Mouse (Mus musculus) midbrain, embryonic 11.5 days (tissue): Measurements from ENCODE around the gene Npb. TPM values are rescaled to one million over a fixed set of nuclear protein-coding genes. Genes with fewer than 3 reads are reported as not detected.

Experiments used
- ATAC-seq: fragments of 200-750 bp; cut with Nextera tagmentation; 2 replicates; pipeline ENCODE4 v1.8.0; 2017; ENCODE audit warnings: moderate TSS enrichment, moderate library complexity; ENCODE audit not compliant: low FRiP score
- DNase-seq: peaks from one replicate; pipeline ENCODE4 v3.0.0; 2015; ENCODE audit warnings: low spot score; ENCODE audit errors: missing footprints
- H3K27ac ChIP-seq: fragments of 300-500 bp; sonication (generic); 2 replicates; pipeline ENCODE4 v1.5.1; 2014; ENCODE audit warnings: low read depth, low read length
- H3K27me3 ChIP-seq: fragments of 300-500 bp; sonication (generic); 2 replicates; pipeline ENCODE4 v1.6.1; 2014; ENCODE audit warnings: mild to moderate bottlenecking, low read length, moderate library complexity, mixed read lengths; ENCODE audit not compliant: control insufficient read depth, insufficient read depth
- H3K36me3 ChIP-seq: fragments of 300-500 bp; sonication (generic); 2 replicates; pipeline ENCODE4 v1.6.1; 2014; ENCODE audit warnings: mild to moderate bottlenecking, low read length, moderate library complexity, mixed read lengths; ENCODE audit not compliant: control insufficient read depth, insufficient read depth
- H3K4me1 ChIP-seq: fragments of 300-500 bp; sonication (generic); 2 replicates; pipeline ENCODE4 v1.6.1; 2014; ENCODE audit warnings: low read length; ENCODE audit not compliant: control insufficient read depth, insufficient read depth
- H3K4me2 ChIP-seq: fragments of 300-500 bp; sonication (generic); 2 replicates; pipeline ENCODE4 v1.6.1; 2014; ENCODE audit warnings: mild to moderate bottlenecking, moderate library complexity
- H3K4me3 ChIP-seq: fragments of 300-500 bp; sonication (generic); 2 replicates; pipeline ENCODE4 v1.5.1; 2014; ENCODE audit warnings: low read depth, low read length
- H3K9ac ChIP-seq: fragments of 300-500 bp; sonication (generic); 2 replicates; pipeline ENCODE4 v1.6.1; 2014; ENCODE audit warnings: low read length
- H3K9me3 ChIP-seq: fragments of 300-500 bp; sonication (generic); 2 replicates; pipeline ENCODE4 v1.6.1; 2016; ENCODE audit warnings: low read length; ENCODE audit not compliant: control insufficient read depth
- WGBS: fragments of 180-500 bp; shearing (Covaris S2); extraction: QIAGEN DNeasy Blood & Tissue Kit; methylation state at CpG from one replicate; pipeline ENCODE4 v1.1.7; 2014; 5-methylcytosine and 5-hydroxymethylcytosine counted together
- polyA plus RNA-seq: library from polyadenylated mRNA; unstranded; fragments of >200 nt; fragmentation: Nextera tagmentation; extraction: Ambion mirVana; gene quantifications from 2 replicates; pipeline ENCODE4 v1.2.1, GENCODE M21; 2014

Gene Npb
- polyA plus RNA-seq, 1 experiment from 2014 or later = 0.38 TPM

DNA sequence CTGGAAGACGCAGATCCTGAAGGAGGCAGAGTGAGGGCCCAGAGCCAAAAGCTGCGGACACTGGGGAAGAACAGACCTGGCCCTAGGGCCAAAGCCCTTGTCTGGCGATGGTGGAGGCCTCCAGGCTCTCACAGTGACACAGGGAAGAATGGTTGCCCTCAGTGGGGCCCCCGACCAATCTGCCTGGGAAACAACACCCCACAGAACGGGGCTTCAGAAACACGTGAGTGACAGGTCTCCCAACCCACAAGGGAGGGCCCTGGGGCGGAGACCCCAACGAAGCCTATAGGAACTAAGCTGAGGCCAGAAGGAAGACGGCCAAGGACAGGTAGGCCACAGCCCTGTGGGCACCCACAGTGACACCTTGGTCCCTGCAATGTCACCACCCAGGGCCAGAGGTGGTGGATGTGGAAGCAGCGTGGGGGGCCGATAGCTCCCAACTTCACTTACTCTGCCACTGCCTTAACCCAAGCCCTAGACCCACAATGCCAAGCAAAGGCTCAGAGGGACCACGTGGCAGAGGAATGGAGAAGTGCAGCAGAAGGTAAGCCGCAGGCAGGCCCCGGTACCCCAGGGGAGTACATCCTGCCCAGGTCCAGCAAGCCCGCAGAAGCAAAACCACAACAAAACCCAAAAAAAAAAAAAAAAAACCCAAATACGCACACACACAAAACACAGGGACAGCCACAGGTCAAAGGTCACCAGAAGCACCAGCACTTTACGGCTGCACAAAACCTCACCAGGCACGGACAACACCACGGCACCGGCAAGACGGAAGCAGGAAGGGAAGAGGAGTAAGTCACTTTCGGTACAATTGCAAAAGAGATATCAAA is 19.4 kb downstream of the Npb start:
- Histone ChIP-seq H3K9ac (no peak overlapping the region), H3K4me2 (no peak overlapping the region), H3K36me3 (peaks cover 7% of the 10 kb centered on the region; the same call in 1 of the 2 replicates), H3K27me3 (no peaks in the 10 kb centered on the region), H3K27ac (no peak overlapping the region), H3K9me3 (no peaks in the 10 kb centered on the region), H3K4me3 (no peak overlapping the region), H3K4me1 (peaks cover 32% of the 10 kb centered on the region)
- no peak for ATAC-seq
- WGBS = 86% methylated on average over 22 of the region's 22 CpGs
- no peak for DNase-seq

DNA sequence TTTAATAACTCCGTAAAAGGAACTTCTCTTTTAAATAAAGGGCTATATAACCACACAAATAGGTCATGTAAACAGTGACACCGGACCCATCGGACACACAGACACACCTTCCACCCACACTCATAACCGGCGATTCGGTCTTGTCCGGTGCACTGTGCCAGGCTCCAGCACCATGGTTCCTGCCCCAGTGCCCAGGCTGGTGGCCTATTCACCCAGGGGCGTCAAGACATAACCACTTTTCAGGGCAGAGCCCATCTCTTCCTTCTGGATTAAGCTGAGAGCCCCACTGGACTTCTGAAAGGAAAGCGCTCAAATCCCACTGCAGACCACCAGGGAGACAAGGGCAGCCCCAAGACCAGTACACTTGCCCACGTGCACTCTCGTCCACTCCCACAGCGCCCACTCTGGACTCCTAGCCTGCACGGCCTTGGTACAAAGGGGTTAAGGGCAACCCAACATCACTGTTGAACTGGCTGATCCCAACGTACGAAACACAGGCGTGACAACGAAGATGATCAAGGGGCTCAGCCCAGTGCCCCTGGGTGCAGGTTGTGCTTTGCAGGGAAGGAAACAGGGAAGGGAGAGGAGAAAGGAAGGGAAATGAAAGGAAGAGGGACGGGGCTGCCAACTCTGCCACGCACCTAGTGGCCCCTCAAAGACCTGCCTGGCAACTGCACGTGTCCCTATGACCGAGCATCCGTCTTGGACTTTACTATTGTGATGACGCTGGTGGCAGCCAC is 20.5 kb downstream of the Npb start:
- no peak overlapping the region for H3K4me3 ChIP-seq
- no peaks in the 10 kb centered on the region for H3K27me3 ChIP-seq
- no peak for DNase-seq
- no peak overlapping the region for H3K9ac ChIP-seq
- H3K9me3 ChIP-seq = no peaks in the 10 kb centered on the region
- H3K4me1 ChIP-seq = peaks cover 32% of the 10 kb centered on the region
- 96% methylated on average over 23 of the region's 23 CpGs for WGBS
- no peak for ATAC-seq
- no peak overlapping the region for H3K27ac ChIP-seq
- peaks cover 7% of the 10 kb centered on the region; the same call in 1 of the 2 replicates for H3K36me3 ChIP-seq
- no peak overlapping the region for H3K4me2 ChIP-seq

DNA sequence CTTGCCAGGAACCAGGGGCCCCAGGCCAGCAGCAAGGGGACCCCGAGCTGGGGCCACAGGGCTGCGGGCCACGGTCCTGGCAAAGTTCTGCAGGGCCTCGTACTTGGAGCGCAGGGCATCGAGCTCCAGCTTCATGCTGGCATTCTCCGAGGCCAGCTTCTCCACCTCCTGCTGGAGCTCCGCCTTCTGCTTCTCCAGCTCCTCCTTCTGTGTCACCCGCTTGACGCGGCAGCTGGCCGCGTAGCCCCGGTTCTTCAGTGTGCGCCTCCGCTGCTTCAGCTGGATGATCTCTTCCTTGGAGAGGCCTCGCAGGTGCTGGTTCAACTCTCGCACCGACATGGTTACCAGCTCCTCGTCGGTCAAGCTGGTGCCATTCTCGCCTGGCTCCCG is 21.1 kb downstream of the Npb start:
- Histone ChIP-seq H3K36me3 (peaks cover 7% of the 10 kb centered on the region; the same call in 1 of the 2 replicates), H3K4me2 (peak overlapping the region; percentile 4; the same call in 1 of the 2 replicates), H3K4me3 (no peak overlapping the region), H3K9me3 (no peaks in the 10 kb centered on the region), H3K9ac (no peak overlapping the region), H3K27ac (no peak overlapping the region), H3K4me1 (peaks cover 28% of the 10 kb centered on the region), H3K27me3 (no peaks in the 10 kb centered on the region)
- DNase-seq (peak; percentile 65), ATAC-seq (no peak)
- 69% methylated on average over 23 of the region's 23 CpGs for WGBS

DNA sequence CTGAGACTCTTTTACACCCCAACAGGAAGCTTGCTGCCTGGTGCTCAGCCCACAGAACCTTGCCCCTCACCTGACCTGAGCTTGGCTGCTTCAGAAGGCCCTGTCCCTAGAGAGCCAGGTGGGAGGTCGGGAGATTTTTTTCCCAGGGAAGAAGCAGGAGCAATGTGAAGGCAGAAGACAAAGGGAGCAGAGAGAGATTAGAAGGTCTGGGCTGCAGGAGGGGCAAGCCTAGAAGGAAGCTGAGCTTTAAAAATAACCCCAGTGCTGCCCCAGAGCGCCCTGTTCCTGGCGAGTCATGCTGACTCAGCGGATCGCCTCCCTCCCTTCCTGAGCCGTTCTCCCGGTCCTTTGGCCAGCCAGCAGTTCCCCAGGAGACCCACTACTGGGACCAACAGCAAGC is 21.6 kb downstream of the Npb start:
- peak; percentile 80 for DNase-seq
- 34% methylated on average over 7 of the region's 7 CpGs for WGBS
- no peak overlapping the region for H3K4me3 ChIP-seq
- H3K4me1 ChIP-seq = peaks cover 28% of the 10 kb centered on the region
- no peak overlapping the region; the same call in 1 of the 2 replicates for H3K27ac ChIP-seq
- no peak for ATAC-seq
- peak overlapping the region; percentile 4 for H3K4me2 ChIP-seq
- no peaks in the 10 kb centered on the region for H3K9me3 ChIP-seq
- peak overlapping the region; percentile 33 for H3K9ac ChIP-seq
- peaks cover 7% of the 10 kb centered on the region; the same call in 1 of the 2 replicates for H3K36me3 ChIP-seq
- no peaks in the 10 kb centered on the region for H3K27me3 ChIP-seq

DNA sequence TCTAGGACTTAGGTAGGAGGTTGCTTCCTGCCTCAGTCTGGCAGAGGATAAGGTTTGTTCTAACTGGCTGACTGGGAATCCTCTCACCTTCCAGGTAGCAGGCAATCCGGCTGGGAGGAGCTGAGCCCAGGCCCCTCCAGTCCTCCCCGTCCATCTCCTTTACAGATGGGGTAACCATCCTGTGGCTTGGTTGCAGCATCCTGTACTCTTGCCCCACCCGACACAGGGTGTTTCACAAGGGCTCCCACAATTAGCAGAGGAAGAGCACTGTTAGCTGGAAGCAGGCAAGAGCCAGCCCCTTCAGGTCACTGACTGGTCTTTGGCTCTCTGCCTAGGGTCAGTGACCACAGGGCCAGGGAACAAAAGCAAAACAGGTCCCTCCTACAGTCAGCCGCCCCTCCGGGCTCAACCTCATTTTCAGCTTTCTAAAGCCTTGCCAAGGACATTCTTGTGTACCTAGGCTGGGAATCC is 22.2 kb downstream of the Npb start:
- Histone ChIP-seq H3K4me2 (peak overlapping the region; percentile 4; the same call in 1 of the 2 replicates), H3K27me3 (no peaks in the 10 kb centered on the region), H3K9ac (peak overlapping the region; percentile 33), H3K4me3 (no peak overlapping the region), H3K9me3 (no peaks in the 10 kb centered on the region), H3K27ac (no peak overlapping the region; the same call in 1 of the 2 replicates), H3K36me3 (peaks cover 7% of the 10 kb centered on the region; the same call in 1 of the 2 replicates), H3K4me1 (peaks cover 24% of the 10 kb centered on the region)
- 18% methylated on average over 5 of the region's 5 CpGs for WGBS
- DNase-seq (peak; percentile 79), ATAC-seq (no peak)

DNA sequence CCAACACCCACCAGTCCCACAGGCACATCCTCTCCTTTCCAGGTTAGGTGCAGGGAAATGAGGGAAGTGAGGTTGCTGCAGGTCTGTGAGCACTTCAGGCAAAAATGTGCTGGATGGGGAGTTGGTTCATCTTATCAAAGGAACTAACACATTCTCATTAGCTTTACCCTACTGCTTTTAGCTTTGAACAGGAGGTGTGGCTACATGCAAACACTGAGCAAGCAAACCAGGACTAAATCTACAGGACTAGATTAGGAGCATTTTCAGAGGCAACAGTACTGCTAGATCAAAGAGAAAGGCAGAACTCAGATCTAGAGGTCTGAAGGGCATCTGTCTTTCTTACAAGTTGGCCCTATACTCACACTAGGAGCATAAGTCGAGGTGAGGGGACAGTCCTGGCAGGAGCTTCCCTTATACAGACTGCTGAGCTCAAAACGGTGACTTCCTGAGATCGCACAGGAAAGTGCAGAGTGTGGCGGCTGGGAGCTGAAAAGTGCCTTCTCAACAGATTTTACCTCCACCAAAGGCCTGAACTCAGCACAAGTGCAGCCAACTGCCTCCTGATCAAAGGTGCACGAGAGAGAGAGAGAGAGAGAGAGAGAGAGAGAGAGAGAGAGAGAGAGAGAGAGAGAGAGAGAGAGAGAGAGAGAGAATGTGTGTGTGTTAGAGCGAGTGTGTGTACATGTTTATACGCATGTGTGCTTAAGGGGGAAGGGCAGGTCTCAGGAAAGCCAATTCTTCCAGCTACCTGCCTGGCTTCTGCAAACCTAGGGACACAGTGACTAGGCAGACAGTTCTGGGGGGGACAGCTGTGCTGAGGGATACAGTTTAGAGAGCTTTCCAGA is 22.8 kb downstream of the Npb start:
- H3K27me3 ChIP-seq = no peaks in the 10 kb centered on the region
- no peak overlapping the region; the same call in 1 of the 2 replicates for H3K27ac ChIP-seq
- ATAC-seq = no peak
- WGBS = 44% methylated on average over 7 of the region's 7 CpGs
- peak; percentile 76 for DNase-seq
- no peak overlapping the region for H3K4me3 ChIP-seq
- H3K9ac ChIP-seq = peak overlapping the region; percentile 20
- H3K36me3 ChIP-seq = peaks cover 7% of the 10 kb centered on the region; the same call in 1 of the 2 replicates
- H3K4me2 ChIP-seq = peak overlapping the region; percentile 94; the same call in 1 of the 2 replicates
- peaks cover 23% of the 10 kb centered on the region for H3K4me1 ChIP-seq
- no peaks in the 10 kb centered on the region for H3K9me3 ChIP-seq

DNA sequence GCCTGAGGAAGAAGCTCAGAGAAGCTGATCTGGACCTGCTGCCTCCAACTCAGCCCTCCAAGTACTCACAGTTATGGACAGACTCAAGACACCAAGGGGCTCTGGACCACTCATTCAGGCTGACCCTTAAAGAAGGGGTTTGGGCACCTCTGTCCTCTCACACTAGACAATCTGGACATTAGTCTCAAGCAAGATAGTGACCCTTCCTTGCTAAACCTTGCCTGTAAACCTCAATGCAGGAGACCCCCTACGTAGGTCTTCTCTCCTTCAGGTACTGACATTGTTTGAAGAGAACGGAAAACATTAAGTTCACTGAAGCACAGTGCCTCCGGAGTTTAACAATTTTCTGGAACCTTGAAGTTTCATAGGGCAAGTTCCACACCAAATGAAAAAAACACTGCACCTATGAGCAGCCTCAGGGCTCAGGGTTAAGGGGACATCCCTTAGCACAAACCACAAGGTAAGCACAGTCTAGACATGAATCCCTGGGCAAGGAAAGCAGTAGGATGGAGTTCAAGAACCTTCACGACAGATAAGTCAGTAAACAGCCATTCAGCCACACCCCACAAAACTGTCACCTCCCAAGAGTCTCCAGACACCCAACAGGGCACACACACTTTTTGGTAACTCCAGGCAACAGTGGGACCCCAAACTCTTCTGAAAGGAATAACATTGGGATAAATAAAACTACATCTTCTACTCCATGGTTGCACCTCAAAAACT is 23.6 kb downstream of the Npb start:
- WGBS = 64% methylated on average over 4 of the region's 4 CpGs

More for the DNA sequence above, 23.6 kb downstream of the Npb start:
- H3K4me3 ChIP-seq = peak overlapping the region; percentile 96
- peaks cover 23% of the 10 kb centered on the region for H3K4me1 ChIP-seq
- peak overlapping the region; percentile 94 for H3K4me2 ChIP-seq
- H3K9me3 ChIP-seq = no peaks in the 10 kb centered on the region
- H3K36me3 ChIP-seq = peaks cover 6% of the 10 kb centered on the region; the same call in 1 of the 2 replicates
- no peak overlapping the region for H3K27ac ChIP-seq
- ATAC-seq (no peak), DNase-seq (no peak)
- H3K27me3 ChIP-seq = no peaks in the 10 kb centered on the region
- peak overlapping the region; percentile 89 for H3K9ac ChIP-seq
